In the genomic region with DNA sequence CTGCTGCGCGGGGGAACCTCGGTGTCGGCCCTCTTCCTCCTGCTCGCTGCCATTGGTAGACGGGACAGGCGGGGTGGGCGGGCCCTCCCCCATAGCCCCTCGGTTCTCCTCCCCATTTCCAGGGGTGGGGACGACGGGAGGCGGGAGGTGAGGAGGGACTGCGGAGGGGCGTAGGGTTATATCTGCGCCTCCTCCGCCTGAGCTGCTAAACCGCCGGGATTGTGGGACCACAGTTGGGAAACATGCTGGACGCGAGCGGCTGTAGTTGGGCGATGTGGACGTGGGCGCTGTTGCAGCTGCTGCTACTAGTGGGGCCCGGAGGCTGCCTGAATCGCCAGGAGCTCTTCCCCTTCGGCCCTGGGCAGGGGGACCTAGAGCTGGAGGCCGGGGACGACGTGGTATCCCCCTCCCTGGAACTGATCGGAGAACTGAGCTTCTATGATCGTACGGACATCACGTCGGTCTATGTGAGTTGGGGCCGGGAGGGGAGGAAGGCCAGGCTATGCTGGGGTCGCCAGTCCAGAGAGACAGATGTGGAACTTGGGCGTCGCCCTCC, we compare ENCODE assay signal across 8 mouse cellular contexts. TPM values are rescaled to one million over a fixed set of nuclear protein-coding genes. Genes with fewer than 3 reads are reported as not detected.
DNase-seq lines count a peak whose midpoint lies in the region; ATAC-seq and TF ChIP-seq lines count a peak whose summit lies in the region.
"Not testable (repeated sequence)": the region's sequence is repeated elsewhere in the genome, so short reads cannot be mapped to it uniquely, and the experiment has no call there.

A gene (plus strand): TSS at position 92 of the 556 bp plus-strand sequence.

- H3K4me2 ChIP-seq in limb, embryonic 14.5 days (replicated peaks; ENCODE audit: low read depth, low read length, severe bottlenecking), result peak within 1 kb of the TSS; percentile 34; the same call in 1 of the 2 replicates

- H3K9me3 ChIP-seq in ES-E14 (ENCODE audit: control insufficient read depth, insufficient read depth, low read depth, low read length); embryonic facial prominence, embryonic 10.5 days; limb, embryonic 14.5 days (ENCODE audit: control insufficient read depth, low read length): not testable (repeated sequence)

- in situ Hi-C loops in ES-E14 (cut with MboI; ENCODE audit: low sequenced_read_pairs in 2 of 2, unreplicated experiment in 2 of 2), result not testable (repeated sequence)

- peak within 1 kb of the TSS; percentile 48; the same call in 1 of the 2 replicates for H3K9ac ChIP-seq in ES-E14 (ENCODE audit: insufficient read depth, low read depth, low read length, poor library complexity, severe bottlenecking)
- not testable (repeated sequence) for H3K9ac ChIP-seq in limb, embryonic 14.5 days (ENCODE audit: low read depth, low read length, severe bottlenecking)

- not testable (repeated sequence) for H3K36me3 ChIP-seq in ES-E14 (ENCODE audit: control insufficient read depth, insufficient read depth, low read length, poor library complexity, severe bottlenecking); embryonic facial prominence, embryonic 10.5 days (replicated peaks); kidney, adult 2 months (ENCODE audit: control insufficient read depth, insufficient read depth, low read length); limb, embryonic 14.5 days (ENCODE audit: control insufficient read depth, insufficient read depth, low read length)

- ATAC-seq in limb, embryonic 14.5 days (ENCODE audit: low FRiP score, low read depth), result peak; percentile 92
- 0 out of 2 replicates have a peak, but pooled peaks have one; percentile 3 for ATAC-seq in megakaryocyte-erythroid progenitor cell, adult 5-6 weeks (replicated peaks; ENCODE audit: low FRiP score, low TSS enrichment, poor library complexity, severe bottlenecking)

- H3K27ac ChIP-seq in ES-E14 (ENCODE audit: insufficient read depth, low read depth, low read length, poor library complexity, severe bottlenecking); embryonic facial prominence, embryonic 10.5 days (replicated peaks); kidney, adult 2 months (ENCODE audit: insufficient read depth, low read depth, low read length); limb, embryonic 14.5 days (replicated peaks; ENCODE audit: low read depth, low read length): not testable (repeated sequence)

- intact Hi-C loops in heart, postnatal 10 days (cut with DNase I), result not testable (repeated sequence)

- peak within 1 kb of the TSS; percentile 36 to 63; a peak in 3 of 4 replicates for H3K4me3 ChIP-seq in ES-E14 (ENCODE audit: insufficient read depth in 1 of 2, low read depth in 1 of 2, low read length in 2 of 2, poor library complexity in 1 of 2, severe bottlenecking in 1 of 2)
- peak within 1 kb of the TSS; percentile 48 for H3K4me3 ChIP-seq in embryonic facial prominence, embryonic 10.5 days
- H3K4me3 ChIP-seq in kidney, adult 2 months (ENCODE audit: insufficient read depth, low read depth, low read length), result peak within 1 kb of the TSS; percentile 54
- peak within 1 kb of the TSS; percentile 26 for H3K4me3 ChIP-seq in limb, embryonic 14.5 days (replicated peaks; ENCODE audit: low read length)

- TF ChIP-seq POLR2A in kidney, adult 2 months (IDR thresholded peaks at IDR 0.05; ENCODE audit: low read depth, low read length); limb, embryonic 14.5 days (IDR thresholded peaks at IDR 0.05; ENCODE audit: borderline replicate concordance, extremely low read depth, insufficient read depth, insufficient read length): not testable (repeated sequence)

- not testable (repeated sequence) for H3K27me3 ChIP-seq in embryonic facial prominence, embryonic 10.5 days (replicated peaks; ENCODE audit: low read depth, poor library complexity, severe bottlenecking); kidney, adult 2 months (replicated peaks; ENCODE audit: control insufficient read depth, insufficient read depth, low read length); limb, embryonic 14.5 days (ENCODE audit: control insufficient read depth, insufficient read depth, low read length)

- not testable (repeated sequence) for H3K4me1 ChIP-seq in ES-E14 (ENCODE audit: control insufficient read depth in 2 of 2, insufficient read depth in 2 of 2, low read length in 2 of 2, poor library complexity in 1 of 2); embryonic facial prominence, embryonic 10.5 days; kidney, adult 2 months (ENCODE audit: control insufficient read depth, insufficient read depth, low read length); limb, embryonic 14.5 days (ENCODE audit: control insufficient read depth, insufficient read depth, low read length)

- WGBS in embryonic facial prominence, embryonic 10.5 days, result under 1% methylated on average over 35 of the region's 39 CpGs
- WGBS in kidney, adult 2 months, result 0% methylated on average over 34 of the region's 39 CpGs
- under 1% methylated on average over 21 of the region's 39 CpGs for WGBS in limb, embryonic 14.5 days

- not testable (repeated sequence) for DNase-seq in ES-E14 (ENCODE audit: low read depth, low spot score); gastrocnemius, postnatal 10 days
- peak; percentile 58 for DNase-seq in embryonic facial prominence, embryonic 10.5 days (ENCODE audit: low spot score)
- DNase-seq in heart, postnatal 10 days, result peak; percentile 45 to 51
- peak; percentile 45 for DNase-seq in kidney, adult 2 months
- peak; percentile 28 for DNase-seq in limb, embryonic 14.5 days (ENCODE audit: low spot score)
- DNase-seq in ovary, postnatal 36 days (ENCODE audit: low spot score), result peak; percentile 18

- not testable (repeated sequence) for TF ChIP-seq CTCF in kidney, adult 2 months (conservative IDR thresholded peaks at IDR 0.05; ENCODE audit: insufficient read depth, insufficient read length, low read depth, low read length)

RNA-seq across cellular contexts. Expression of the gene that starts here (rescaled TPM):
- total RNA-seq in ES-E14 (2012; rRNA removed), result 143 and 152 TPM in 2 replicates
- polyA plus RNA-seq in embryonic facial prominence, embryonic 10.5 days (2016; fragmentation: Nextera tagmentation; extraction: Ambion mirVana), result 59.0 and 64.5 TPM in 2 replicates
- total RNA-seq in gastrocnemius, postnatal 10 days (2021), result 100 to 1,000 TPM; 211 to 238 TPM
- total RNA-seq in heart, postnatal 10 days (2021), result 100 to 1,000 TPM; 202 to 215 TPM
- 64.6 and 67.6 TPM in 2 replicates for polyA plus RNA-seq in kidney, adult 2 months (2012; rRNA removed)
- polyA plus RNA-seq in limb, embryonic 14.5 days (2012; rRNA removed), result 143 and 145 TPM in 2 replicates
- 104 and 108 TPM in 2 replicates for polyA plus RNA-seq in limb, embryonic 14.5 days (2014; fragmentation: Nextera tagmentation; extraction: Ambion mirVana)
- total RNA-seq in megakaryocyte-erythroid progenitor cell, adult 5-6 weeks (2014; fragmentation: Nextera tagmentation), result not detected in 2 replicates
- total RNA-seq in megakaryocyte-erythroid progenitor cell, adult 5-6 weeks (2017), result not detected in 2 replicates

Comparison
In these comparisons a context has a peak if more than half of its experiments do, and no peak if none do; other contexts are left out.
1. RNA of the gene that starts here (total RNA-seq): 211 to 238 TPM in gastrocnemius, postnatal 10 days, 202 to 215 TPM in heart, postnatal 10 days and 143 to 152 TPM in ES-E14; not detected in megakaryocyte-erythroid progenitor cell, adult 5-6 weeks; every median in the first group is over 100 times any median in the second.
2. Peak in ATAC-seq in megakaryocyte-erythroid progenitor cell, adult 5-6 weeks; RNA of the gene not detected or under 1 TPM.
3. Peak in every context shown above with its lines, with median percentiles within 50 percentile points of each other: H3K4me3 ChIP-seq.